Mouse (Mus musculus): ENCODE data around the gene Selenoo. TPM values are rescaled to one million over a fixed set of nuclear protein-coding genes. Genes with fewer than 3 reads are reported as not detected.

The Selenoo gene
- 20.2 and 24.0 TPM in 2 replicates for polyA plus RNA-seq (2015; fragmentation: Nextera tagmentation; extraction: Ambion mirVana)

GRCm38 (mm10) chr15:89088607-89089247 is at the start of gene Selenoo:
Gene Selenoo (plus strand): TSS chr15:89089084.
- peak; percentile 84 for ATAC-seq (ENCODE audit: insufficient number of reproducible peaks, insufficient read depth, low FRiP score, low TSS enrichment, low read depth)
- peaks cover 53% of the 10 kb centered on the region for H3K36me3 ChIP-seq
- 1% methylated on average over 38 of the region's 38 CpGs for WGBS

DNA sequence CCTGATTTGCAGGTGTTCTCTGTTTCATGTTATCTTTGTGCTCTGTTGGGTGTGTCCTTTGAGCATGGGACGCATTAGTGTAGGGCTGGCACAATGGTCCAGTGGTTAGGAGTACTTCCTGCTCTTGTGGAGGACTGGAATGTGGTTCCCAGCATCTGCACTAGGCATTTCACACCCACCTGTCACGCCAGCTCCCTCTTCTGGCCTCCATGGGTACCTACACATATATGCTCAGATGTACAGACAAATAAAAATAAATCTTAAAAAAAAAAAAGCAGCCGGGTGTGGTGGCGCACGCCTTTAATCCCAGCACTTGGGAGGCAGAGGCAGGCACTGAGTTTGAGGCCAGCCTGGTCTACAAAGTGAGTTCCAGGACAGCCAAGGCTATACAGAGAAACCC is 44.5 kb upstream of the Selenoo start:
- no peak overlapping the region for H3K4me2 ChIP-seq
- 78% methylated on average over 5 of the region's 5 CpGs for WGBS
- 0 out of 2 replicates have a peak, but pooled peaks cover 8% of the 10 kb centered on the region for H3K9me3 ChIP-seq

More at GRCm38 (mm10) chr15:89088607-89089247, at the start of gene Selenoo:
- Histone ChIP-seq H3K4me2 (peak within 1 kb of the TSS; percentile 98), H3K27me3 (no peaks in the 10 kb centered on the region), H3K4me1 (peaks cover 23% of the 10 kb centered on the region), H3K4me3 (peak within 1 kb of the TSS; percentile 99), H3K9me3 (no peaks in the 10 kb centered on the region), H3K9ac (peak within 1 kb of the TSS; percentile 97), H3K27ac (peak within 1 kb of the TSS; percentile 72; the same call in 1 of the 2 replicates)

DNA sequence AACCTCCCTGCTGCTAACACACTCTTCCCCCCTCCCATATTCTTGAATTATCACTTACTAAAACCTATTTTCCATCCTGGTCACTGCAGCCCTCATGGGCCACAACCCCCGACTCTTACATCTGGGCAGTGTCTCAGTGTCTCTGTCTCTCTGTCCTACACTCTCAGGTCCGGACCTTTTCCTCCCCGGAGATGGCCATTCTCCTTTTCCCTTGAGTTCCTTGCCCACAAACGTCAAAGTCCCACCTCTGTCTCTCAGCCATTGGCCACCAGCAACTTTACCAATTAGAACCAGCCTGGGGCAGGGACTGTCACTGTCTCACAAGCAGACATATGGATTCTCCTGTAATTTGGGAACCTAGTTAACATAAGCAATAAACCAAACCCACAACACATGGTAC is 42.5 kb upstream of the Selenoo start:
- Histone ChIP-seq H3K9ac (no peak overlapping the region), H3K27ac (no peak overlapping the region), H3K4me1 (no peaks in the 10 kb centered on the region), H3K4me2 (no peak overlapping the region), H3K4me3 (no peak overlapping the region), H3K9me3 (0 out of 2 replicates have a peak, but pooled peaks cover 8% of the 10 kb centered on the region), H3K27me3 (no peaks in the 10 kb centered on the region), H3K36me3 (no peaks in the 10 kb centered on the region)
- 70% methylated on average over 4 of the region's 4 CpGs for WGBS
- ATAC-seq (ENCODE audit: insufficient number of reproducible peaks, insufficient read depth, low FRiP score, low TSS enrichment, low read depth) = no peak

More for the DNA sequence above, 44.5 kb upstream of the Selenoo start:
- no peak overlapping the region for H3K9ac ChIP-seq
- no peak overlapping the region for H3K27ac ChIP-seq
- no peak overlapping the region for H3K4me3 ChIP-seq
- H3K27me3 ChIP-seq = no peaks in the 10 kb centered on the region
- no peak for ATAC-seq (ENCODE audit: insufficient number of reproducible peaks, insufficient read depth, low FRiP score, low TSS enrichment, low read depth)
- H3K4me1 ChIP-seq = no peaks in the 10 kb centered on the region
- no peaks in the 10 kb centered on the region for H3K36me3 ChIP-seq

DNA sequence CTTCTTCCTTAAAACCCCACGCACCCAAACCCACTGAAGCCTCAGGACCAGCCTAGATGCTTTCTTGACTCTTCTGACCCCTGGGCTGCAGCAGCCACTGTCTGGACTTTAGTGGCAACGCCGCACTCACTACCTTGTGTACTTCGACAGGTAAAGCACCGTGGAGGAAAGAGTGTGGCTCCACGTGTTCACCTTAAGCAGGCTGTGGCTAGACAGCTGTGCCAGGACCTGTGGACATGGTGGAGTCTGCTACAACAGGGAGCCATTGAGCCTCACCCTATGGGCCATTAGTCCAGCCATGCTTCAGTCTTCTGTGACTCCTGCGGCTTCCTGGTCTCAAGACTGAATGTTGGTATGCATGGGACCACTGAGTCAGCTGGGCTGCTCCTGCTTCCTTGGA is 34.2 kb upstream of the Selenoo start:
- Histone ChIP-seq H3K4me1 (peaks cover 3% of the 10 kb centered on the region; the same call in 1 of the 2 replicates), H3K9ac (no peak overlapping the region), H3K27me3 (peaks cover 49% of the 10 kb centered on the region), H3K27ac (no peak overlapping the region), H3K36me3 (no peaks in the 10 kb centered on the region), H3K9me3 (no peaks in the 10 kb centered on the region), H3K4me2 (no peak overlapping the region), H3K4me3 (no peak overlapping the region)
- 87% methylated on average over 7 of the region's 7 CpGs for WGBS
- no peak for ATAC-seq (ENCODE audit: insufficient number of reproducible peaks, insufficient read depth, low FRiP score, low TSS enrichment, low read depth)

DNA sequence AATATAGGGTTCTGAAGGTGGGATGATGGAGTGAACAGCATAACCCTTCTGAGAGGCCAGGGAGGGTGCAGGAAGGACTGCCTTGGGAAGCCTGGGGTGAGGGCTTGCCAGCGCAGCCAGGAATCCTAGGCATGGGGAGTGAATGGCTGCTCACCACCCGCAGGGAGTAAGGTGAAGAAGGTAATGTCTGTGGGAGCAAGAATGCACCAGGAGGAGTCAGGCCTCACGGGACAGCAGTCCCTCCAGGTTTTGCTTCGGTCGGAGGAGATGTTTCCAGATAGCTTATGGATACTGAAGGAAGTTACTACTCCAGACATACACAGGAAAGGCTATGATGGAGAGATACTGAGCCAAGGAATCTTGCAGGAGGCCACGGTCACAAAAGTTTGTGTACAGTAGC is 30.1 kb upstream of the Selenoo start:
- 27% methylated on average over 6 of the region's 6 CpGs for WGBS
- no peaks in the 10 kb centered on the region for H3K36me3 ChIP-seq
- peak overlapping the region; percentile 74; the same call in 1 of the 2 replicates for H3K9ac ChIP-seq
- peaks cover 8% of the 10 kb centered on the region for H3K4me1 ChIP-seq
- no peaks in the 10 kb centered on the region for H3K9me3 ChIP-seq
- peak overlapping the region; percentile 85 for H3K4me2 ChIP-seq
- peak overlapping the region; percentile 65; the same call in 1 of the 2 replicates for H3K4me3 ChIP-seq
- no peak overlapping the region for H3K27ac ChIP-seq
- ATAC-seq (ENCODE audit: insufficient number of reproducible peaks, insufficient read depth, low FRiP score, low TSS enrichment, low read depth) = no peak
- peaks cover 82% of the 10 kb centered on the region for H3K27me3 ChIP-seq

DNA sequence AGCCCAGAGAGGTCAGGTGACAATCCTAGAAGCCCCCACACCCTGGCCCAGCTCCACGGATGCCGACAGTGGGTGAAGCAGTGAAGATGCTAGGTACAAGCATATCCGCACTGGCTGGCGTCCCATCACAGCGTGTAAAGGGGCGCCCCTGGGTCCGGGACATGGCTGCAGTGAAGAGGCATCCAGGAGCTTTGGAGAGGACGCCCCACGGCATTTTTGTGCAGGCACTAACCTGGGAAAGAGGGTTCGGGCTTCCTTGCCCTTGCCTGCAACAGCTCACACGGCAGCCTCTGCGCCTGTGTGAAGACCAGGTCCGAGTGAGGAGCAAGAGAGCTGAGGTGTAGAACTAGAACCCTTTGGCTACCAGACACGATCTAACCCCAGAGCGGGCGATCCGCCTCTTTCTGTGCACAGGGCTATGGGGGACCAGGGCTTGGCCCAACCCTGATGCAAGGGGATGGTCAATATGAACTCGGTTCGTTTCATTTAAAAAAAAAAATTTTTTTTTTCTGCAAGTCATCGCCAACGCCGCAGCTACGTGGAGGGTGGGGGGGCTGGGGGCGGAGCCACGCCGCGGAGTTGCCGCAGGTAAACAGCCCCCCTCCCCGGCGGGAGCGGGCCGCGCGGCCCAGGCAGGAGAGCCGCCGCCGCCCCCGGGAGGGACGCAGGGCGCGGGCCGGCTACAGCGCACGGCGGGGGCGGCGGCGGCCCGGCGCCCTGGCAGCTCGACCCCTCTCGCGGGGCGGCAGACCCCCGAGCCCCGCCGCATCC is 29.5 kb upstream of the Selenoo start, which contains the start of gene Panx2:
Gene Panx2 (plus strand): TSS at position 574 of the 771 bp plus-strand sequence.
- no peak for ATAC-seq (ENCODE audit: insufficient number of reproducible peaks, insufficient read depth, low FRiP score, low TSS enrichment, low read depth)
- H3K4me2 ChIP-seq = peak within 1 kb of the TSS; percentile 85
- peak within 1 kb of the TSS; percentile 65 for H3K4me3 ChIP-seq
- H3K27ac ChIP-seq = no peak within 1 kb of the TSS
- H3K4me1 ChIP-seq = peaks cover 8% of the 10 kb centered on the region
- no peaks in the 10 kb centered on the region for H3K9me3 ChIP-seq
- H3K9ac ChIP-seq = peak within 1 kb of the TSS; percentile 74
- H3K36me3 ChIP-seq = no peaks in the 10 kb centered on the region
- peaks cover 88% of the 10 kb centered on the region for H3K27me3 ChIP-seq
- under 1% methylated on average over 48 of the region's 57 CpGs for WGBS

GRCm38 (mm10) chr15:89060032-89060681 is 28.7 kb upstream of the Selenoo start:
- Histone ChIP-seq H3K9ac (peak overlapping the region; percentile 74), H3K4me3 (peak overlapping the region; percentile 65), H3K4me2 (peak overlapping the region; percentile 85), H3K4me1 (peaks cover 8% of the 10 kb centered on the region), H3K27ac (no peak overlapping the region), H3K27me3 (peaks cover 85% of the 10 kb centered on the region), H3K36me3 (no peaks in the 10 kb centered on the region), H3K9me3 (no peaks in the 10 kb centered on the region)
- no peak for ATAC-seq (ENCODE audit: insufficient number of reproducible peaks, insufficient read depth, low FRiP score, low TSS enrichment, low read depth)
- WGBS = 3% methylated on average over 42 of the region's 48 CpGs

DNA sequence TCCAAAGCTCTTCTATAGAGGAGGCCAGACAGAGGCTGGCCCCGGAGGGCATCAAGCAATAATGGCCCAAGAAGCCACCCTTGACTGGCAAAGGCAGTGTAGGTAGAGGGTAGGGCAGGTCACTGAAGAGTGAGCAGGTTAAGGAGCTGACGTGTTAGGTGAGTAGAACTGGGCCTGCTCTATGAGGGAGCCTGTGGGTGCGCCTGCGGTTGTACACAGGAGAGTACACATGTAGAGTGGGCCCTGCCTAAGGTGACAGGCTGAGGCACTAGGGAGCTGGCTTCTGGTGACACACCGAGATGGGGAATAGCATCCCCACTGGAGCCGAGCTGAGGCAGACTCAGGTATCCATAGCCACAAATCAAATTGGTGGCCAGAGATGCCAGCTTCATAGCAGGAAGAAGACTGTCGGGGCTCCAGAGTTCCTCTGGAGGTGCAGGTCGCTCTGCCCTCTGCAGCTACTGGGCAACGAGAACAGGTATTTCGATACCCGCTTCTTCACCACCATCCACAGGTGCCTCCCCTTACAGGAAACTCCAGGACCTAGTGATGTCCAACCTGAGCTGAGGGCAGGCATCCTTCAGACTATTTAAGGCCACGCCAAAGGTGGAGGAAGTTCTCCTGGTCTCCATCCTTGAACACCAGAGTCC is 27.9 kb upstream of the Selenoo start:
- ATAC-seq (ENCODE audit: insufficient number of reproducible peaks, insufficient read depth, low FRiP score, low TSS enrichment, low read depth) = no peak
- no peak overlapping the region for H3K27ac ChIP-seq
- peaks cover 85% of the 10 kb centered on the region for H3K27me3 ChIP-seq
- WGBS = 80% methylated on average over 12 of the region's 12 CpGs
- H3K4me1 ChIP-seq = peaks cover 8% of the 10 kb centered on the region
- no peak overlapping the region for H3K9ac ChIP-seq
- H3K36me3 ChIP-seq = no peaks in the 10 kb centered on the region
- peak overlapping the region; percentile 85 for H3K4me2 ChIP-seq
- H3K4me3 ChIP-seq = 0 out of 2 replicates have a peak overlapping the region, but pooled peaks have one; percentile 65
- no peaks in the 10 kb centered on the region for H3K9me3 ChIP-seq

GRCm38 (mm10) chr15:89061761-89062517 is 26.9 kb upstream of the Selenoo start:
- Histone ChIP-seq H3K27me3 (peaks cover 86% of the 10 kb centered on the region), H3K4me2 (no peak overlapping the region), H3K36me3 (no peaks in the 10 kb centered on the region), H3K4me1 (peaks cover 8% of the 10 kb centered on the region), H3K9me3 (no peaks in the 10 kb centered on the region), H3K4me3 (no peak overlapping the region), H3K27ac (no peak overlapping the region), H3K9ac (no peak overlapping the region)
- WGBS = 78% methylated on average over 6 of the region's 6 CpGs
- ATAC-seq (ENCODE audit: insufficient number of reproducible peaks, insufficient read depth, low FRiP score, low TSS enrichment, low read depth) = no peak

GRCm38 (mm10) chr15:89062518-89062910 is 26.4 kb upstream of the Selenoo start:
- H3K9me3 ChIP-seq = no peaks in the 10 kb centered on the region
- no peak overlapping the region for H3K4me3 ChIP-seq
- no peak overlapping the region for H3K4me2 ChIP-seq
- ATAC-seq (ENCODE audit: insufficient number of reproducible peaks, insufficient read depth, low FRiP score, low TSS enrichment, low read depth) = no peak
- 84% methylated on average over 5 of the region's 5 CpGs for WGBS
- H3K9ac ChIP-seq = no peak overlapping the region
- H3K4me1 ChIP-seq = peaks cover 8% of the 10 kb centered on the region
- no peak overlapping the region for H3K27ac ChIP-seq
- H3K36me3 ChIP-seq = no peaks in the 10 kb centered on the region
- peaks cover 88% of the 10 kb centered on the region for H3K27me3 ChIP-seq
